Mouse (Mus musculus) spleen, adult 2 months (tissue): ENCODE data around the gene Phf6.

ENCODE experiments used
- CTCF ChIP-seq: fragments of 200-500 bp; IDR thresholded peaks from 2 replicates; pipeline ENCODE4 v1.5.1; 2011; ENCODE audit warnings: mild to moderate bottlenecking, inconsistent platforms; ENCODE audit not compliant: insufficient read depth, insufficient read length, insufficient replicate concordance; ENCODE audit errors: extremely low read depth
- POLR2A ChIP-seq: fragments of 200-500 bp; IDR thresholded peaks from 2 replicates; pipeline ENCODE4 v1.6.1; 2011; ENCODE audit warnings: low read depth, low read length, inconsistent platforms

GRCm38 (mm10) chrX:52961559-52962110, 49.6 kb downstream of the Phf6 start:
- TF ChIP-seq POLR2A: no peak
- TF ChIP-seq CTCF: no peak
